Mouse (Mus musculus) neural tube, embryonic 14.5 days (tissue): ENCODE data around the gene Usp15. TPM values are rescaled to one million over a fixed set of nuclear protein-coding genes. Genes with fewer than 3 reads are reported as not detected.

Experiments
- ATAC-seq: fragments of 200-750 bp; cut with Nextera tagmentation; 2 replicates; pipeline ENCODE4 v1.8.0; 2017; ENCODE audit warnings: low read depth, mild to moderate bottlenecking, moderate TSS enrichment, moderate library complexity
- H3K27ac ChIP-seq: fragments of 300-500 bp; sonication (generic); 2 replicates; pipeline ENCODE4 v1.5.1; 2014; ENCODE audit warnings: low read depth, mild to moderate bottlenecking, control low read depth, low read length, moderate library complexity, mixed read lengths
- H3K27me3 ChIP-seq: fragments of 300-500 bp; sonication (generic); 2 replicates; pipeline ENCODE4 v1.6.1; 2014; ENCODE audit warnings: low read length; ENCODE audit not compliant: control insufficient read depth, insufficient read depth
- H3K36me3 ChIP-seq: fragments of 300-500 bp; sonication (generic); 2 replicates; pipeline ENCODE4 v1.6.1; 2014; ENCODE audit warnings: low read length, mixed read lengths; ENCODE audit not compliant: control insufficient read depth, insufficient read depth
- H3K4me1 ChIP-seq: fragments of 300-500 bp; sonication (generic); 2 replicates; pipeline ENCODE4 v1.6.1; 2014; ENCODE audit warnings: low read length; ENCODE audit not compliant: control insufficient read depth, insufficient read depth
- H3K4me2 ChIP-seq: fragments of 300-500 bp; sonication (generic); 2 replicates; pipeline ENCODE4 v1.6.1; 2014; ENCODE audit warnings: mild to moderate bottlenecking, low read depth, low read length, control low read depth
- H3K4me3 ChIP-seq: fragments of 300-500 bp; sonication (generic); 2 replicates; pipeline ENCODE4 v1.5.1; 2014; ENCODE audit warnings: low read depth, low read length, control low read depth, mixed read lengths
- H3K9ac ChIP-seq: fragments of 300-500 bp; sonication (generic); replicated peaks from 2 replicates; pipeline ENCODE4 v1.6.1; 2014; ENCODE audit warnings: low read depth, mild to moderate bottlenecking, control low read depth, low read length, mixed read lengths
- H3K9me3 ChIP-seq: fragments of 300-500 bp; sonication (generic); 2 replicates; pipeline ENCODE4 v1.6.1; 2016; ENCODE audit warnings: low read length; ENCODE audit not compliant: control insufficient read depth
- WGBS: fragments of 180-500 bp; shearing (Covaris S2); extraction: QIAGEN DNeasy Blood & Tissue Kit; methylation state at CpG from one replicate; pipeline ENCODE4 v1.1.7; 2014; 5-methylcytosine and 5-hydroxymethylcytosine counted together
- polyA plus RNA-seq: library from polyadenylated mRNA; unstranded; fragments of >200 nt; fragmentation: Nextera tagmentation; extraction: Ambion mirVana; gene quantifications from 2 replicates; pipeline ENCODE4 v1.2.1, GENCODE M21; 2014

Usp15 gene
- polyA plus RNA-seq, 1 experiment from 2014 or later = 106 TPM

GRCm38 (mm10) chr10:123185907-123186306 lies 10.9 kb downstream of the Usp15 start:
- H3K36me3 ChIP-seq = 0 out of 2 replicates have a peak, but pooled peaks cover 2% of the 10 kb centered on the region
- H3K4me2 ChIP-seq = no peak overlapping the region
- no peaks in the 10 kb centered on the region for H3K4me1 ChIP-seq
- H3K27ac ChIP-seq = no peak overlapping the region
- no peaks in the 10 kb centered on the region for H3K9me3 ChIP-seq
- H3K27me3 ChIP-seq = no peaks in the 10 kb centered on the region
- no peak for ATAC-seq
- 90% methylated on average over 6 of the region's 6 CpGs for WGBS
- no peak overlapping the region for H3K9ac ChIP-seq
- H3K4me3 ChIP-seq = no peak overlapping the region

GRCm38 (mm10) chr10:123183743-123184142 lies 13.1 kb downstream of the Usp15 start:
- 84% methylated on average over 2 of the region's 2 CpGs for WGBS
- no peaks in the 10 kb centered on the region for H3K9me3 ChIP-seq
- no peak overlapping the region for H3K4me2 ChIP-seq
- 0 out of 2 replicates have a peak, but pooled peaks cover 11% of the 10 kb centered on the region for H3K36me3 ChIP-seq
- no peak overlapping the region for H3K4me3 ChIP-seq
- H3K27me3 ChIP-seq = no peaks in the 10 kb centered on the region
- H3K4me1 ChIP-seq = no peaks in the 10 kb centered on the region
- ATAC-seq = no peak
- H3K27ac ChIP-seq = no peak overlapping the region
- H3K9ac ChIP-seq = no peak overlapping the region

GRCm38 (mm10) chr10:123183243-123183642 lies 13.6 kb downstream of the Usp15 start:
- Histone ChIP-seq H3K4me1 (no peaks in the 10 kb centered on the region), H3K9ac (no peak overlapping the region), H3K27ac (no peak overlapping the region), H3K36me3 (0 out of 2 replicates have a peak, but pooled peaks cover 11% of the 10 kb centered on the region), H3K4me2 (no peak overlapping the region), H3K9me3 (no peaks in the 10 kb centered on the region), H3K4me3 (no peak overlapping the region), H3K27me3 (no peaks in the 10 kb centered on the region)
- ATAC-seq = no peak
- WGBS = 55% methylated on average over 7 of the region's 7 CpGs

GRCm38 (mm10) chr10:123182391-123182790 lies 14.4 kb downstream of the Usp15 start:
- no peaks in the 10 kb centered on the region for H3K4me1 ChIP-seq
- 0 out of 2 replicates have a peak, but pooled peaks cover 11% of the 10 kb centered on the region for H3K36me3 ChIP-seq
- H3K27ac ChIP-seq = no peak overlapping the region
- WGBS = 80% methylated on average over 3 of the region's 3 CpGs
- H3K4me2 ChIP-seq = no peak overlapping the region
- no peaks in the 10 kb centered on the region for H3K9me3 ChIP-seq
- no peak overlapping the region for H3K9ac ChIP-seq
- no peak for ATAC-seq
- no peak overlapping the region for H3K4me3 ChIP-seq
- H3K27me3 ChIP-seq = no peaks in the 10 kb centered on the region

- Histone ChIP-seq H3K4me1 (no peaks in the 10 kb centered on the region), H3K9ac (no peak overlapping the region), H3K9me3 (no peaks in the 10 kb centered on the region), H3K4me2 (no peak overlapping the region), H3K36me3 (peaks cover 15% of the 10 kb centered on the region), H3K27me3 (no peaks in the 10 kb centered on the region), H3K4me3 (no peak overlapping the region), H3K27ac (no peak overlapping the region)
- ATAC-seq = no peak
- 76% methylated on average over 4 of the region's 4 CpGs for WGBS
These were observed 21.0 kb downstream of the Usp15 start for GRCm38 (mm10) chr10:123175771-123176170.

- H3K36me3 ChIP-seq = peaks cover 31% of the 10 kb centered on the region
These were observed 25.9 kb downstream of the Usp15 start for GRCm38 (mm10) chr10:123170898-123171297.

GRCm38 (mm10) chr10:123165542-123165941 lies 31.3 kb downstream of the Usp15 start:
- H3K9me3 ChIP-seq = no peaks in the 10 kb centered on the region
- H3K27me3 ChIP-seq = no peaks in the 10 kb centered on the region
- H3K4me2 ChIP-seq = no peak overlapping the region
- ATAC-seq = no peak
- H3K27ac ChIP-seq = no peak overlapping the region
- H3K36me3 ChIP-seq = peaks cover 26% of the 10 kb centered on the region
- H3K9ac ChIP-seq = no peak overlapping the region
- no peaks in the 10 kb centered on the region for H3K4me1 ChIP-seq
- 97% methylated on average over 3 of the region's 3 CpGs for WGBS
- no peak overlapping the region for H3K4me3 ChIP-seq

More at GRCm38 (mm10) chr10:123170898-123171297, 25.9 kb downstream of the Usp15 start:
- no peaks in the 10 kb centered on the region for H3K9me3 ChIP-seq
- H3K4me1 ChIP-seq = no peaks in the 10 kb centered on the region
- H3K4me2 ChIP-seq = no peak overlapping the region
- 84% methylated on average over 6 of the region's 6 CpGs for WGBS
- H3K4me3 ChIP-seq = no peak overlapping the region
- no peak overlapping the region for H3K9ac ChIP-seq
- H3K27ac ChIP-seq = no peak overlapping the region
- no peaks in the 10 kb centered on the region for H3K27me3 ChIP-seq
- ATAC-seq = no peak

GRCm38 (mm10) chr10:123160508-123160907 lies 36.3 kb downstream of the Usp15 start:
- WGBS = 68% methylated on average over 6 of the region's 6 CpGs
- no peaks in the 10 kb centered on the region for H3K4me1 ChIP-seq
- no peak for ATAC-seq

GRCm38 (mm10) chr10:123159316-123159715 lies 37.5 kb downstream of the Usp15 start:
- 81% methylated on average over 7 of the region's 7 CpGs for WGBS
- peaks cover 9% of the 10 kb centered on the region; the same call in 1 of the 2 replicates for H3K36me3 ChIP-seq
- no peak overlapping the region for H3K4me2 ChIP-seq
- H3K27me3 ChIP-seq = no peaks in the 10 kb centered on the region
- no peaks in the 10 kb centered on the region for H3K4me1 ChIP-seq
- ATAC-seq = no peak
- H3K27ac ChIP-seq = no peak overlapping the region
- no peak overlapping the region for H3K9ac ChIP-seq
- no peak overlapping the region for H3K4me3 ChIP-seq
- H3K9me3 ChIP-seq = no peaks in the 10 kb centered on the region

More at GRCm38 (mm10) chr10:123160508-123160907, 36.3 kb downstream of the Usp15 start:
- Histone ChIP-seq H3K4me2 (no peak overlapping the region), H3K9me3 (no peaks in the 10 kb centered on the region), H3K27me3 (no peaks in the 10 kb centered on the region), H3K9ac (no peak overlapping the region), H3K27ac (no peak overlapping the region), H3K36me3 (peaks cover 9% of the 10 kb centered on the region), H3K4me3 (no peak overlapping the region)
